Mouse (Mus musculus) intestine, embryonic 14.5 days (tissue): ENCODE measurements around the gene Itsn1. TPM values are rescaled to one million over a fixed set of nuclear protein-coding genes. Genes with fewer than 3 reads are reported as not detected.

Experiments
- ATAC-seq: fragments of 200-750 bp; cut with Nextera tagmentation; replicated peaks from 2 replicates; pipeline ENCODE4 v1.8.0; 2017; ENCODE audit warnings: low read depth, moderate number of reproducible peaks, moderate TSS enrichment, moderate library complexity; ENCODE audit not compliant: low FRiP score, low TSS enrichment
- DNase-seq: peaks from one replicate; pipeline ENCODE4 v3.0.0-alpha.2; 2018; ENCODE audit warnings: low spot score
- H3K27ac ChIP-seq: fragments of 300-500 bp; sonication (generic); 2 replicates; pipeline ENCODE4 v1.5.1; 2014; ENCODE audit warnings: low read depth, mild to moderate bottlenecking, control low read depth
- H3K27me3 ChIP-seq: fragments of 300-500 bp; sonication (generic); replicated peaks from 2 replicates; pipeline ENCODE4 v1.6.1; 2014; ENCODE audit warnings: low read length, control low read depth; ENCODE audit not compliant: control insufficient read depth, insufficient read depth
- H3K36me3 ChIP-seq: fragments of 300-500 bp; sonication (generic); 2 replicates; pipeline ENCODE4 v1.6.1; 2014; ENCODE audit warnings: low read length, control low read depth; ENCODE audit not compliant: control insufficient read depth, insufficient read depth
- H3K4me1 ChIP-seq: fragments of 300-500 bp; sonication (generic); replicated peaks from 2 replicates; pipeline ENCODE4 v1.6.1; 2014; ENCODE audit warnings: low read length, control low read depth, mixed read lengths; ENCODE audit not compliant: control insufficient read depth, insufficient read depth
- H3K4me2 ChIP-seq: fragments of 300-500 bp; sonication (generic); 2 replicates; pipeline ENCODE4 v1.6.1; 2014; ENCODE audit warnings: low read length
- H3K4me3 ChIP-seq: fragments of 300-500 bp; sonication (generic); 2 replicates; pipeline ENCODE4 v1.5.1; 2014; ENCODE audit warnings: low read depth, low read length, control low read depth, mixed read lengths
- H3K9ac ChIP-seq: fragments of 300-500 bp; sonication (generic); 2 replicates; pipeline ENCODE4 v1.6.1; 2014; ENCODE audit warnings: mild to moderate bottlenecking, low read length
- H3K9me3 ChIP-seq: fragments of 300-500 bp; sonication (generic); 2 replicates; pipeline ENCODE4 v1.6.1; 2016; ENCODE audit warnings: low read length, control low read depth; ENCODE audit not compliant: control insufficient read depth
- WGBS: fragments of 180-500 bp; shearing (Covaris S2); extraction: QIAGEN DNeasy Blood & Tissue Kit; methylation state at CpG from one replicate; pipeline ENCODE4 v1.1.7; 2014; 5-methylcytosine and 5-hydroxymethylcytosine counted together
- polyA plus RNA-seq: library from polyadenylated mRNA; unstranded; fragments of >200 nt; fragmentation: Nextera tagmentation; extraction: Ambion mirVana; gene quantifications from 2 replicates; pipeline ENCODE4 v1.2.1, GENCODE M21; 2014

Gene Itsn1
- polyA plus RNA-seq: 22.5 and 22.7 TPM in 2 replicates

GRCm38 (mm10) chr16:91729066-91729482, at the start of gene Itsn1:
TSS of gene Itsn1 (plus strand) at chr16:91729281.
- Histone ChIP-seq H3K36me3 (no peaks in the 10 kb centered on the region), H3K27ac (peak within 1 kb of the TSS; percentile 87), H3K9ac (peak within 1 kb of the TSS; percentile 81), H3K4me1 (peaks cover 20% of the 10 kb centered on the region), H3K27me3 (no peaks in the 10 kb centered on the region), H3K4me2 (peak within 1 kb of the TSS; percentile 69), H3K9me3 (no peaks in the 10 kb centered on the region), H3K4me3 (peak within 1 kb of the TSS; percentile 84)
- ATAC-seq (peak; percentile 92), DNase-seq (peak; percentile 98)
- WGBS: under 1% methylated on average over 32 of the region's 33 CpGs

- 79% methylated on average over 5 of the region's 5 CpGs for WGBS
- Histone ChIP-seq H3K9me3 (no peaks in the 10 kb centered on the region), H3K27ac (no peak overlapping the region), H3K4me2 (no peak overlapping the region), H3K36me3 (peaks cover 91% of the 10 kb centered on the region), H3K4me1 (no peaks in the 10 kb centered on the region), H3K4me3 (no peak overlapping the region), H3K9ac (no peak overlapping the region), H3K27me3 (no peaks in the 10 kb centered on the region)
- DNase-seq (peak; percentile 41), ATAC-seq (no peak)
Observed at GRCm38 (mm10) chr16:91680656-91681055, 48.4 kb upstream of the Itsn1 start.

- H3K4me3 ChIP-seq: no peak overlapping the region
- no peak overlapping the region for H3K27ac ChIP-seq
- peaks cover 45% of the 10 kb centered on the region for H3K36me3 ChIP-seq
- no peaks in the 10 kb centered on the region for H3K27me3 ChIP-seq
- 84% methylated on average over 5 of the region's 5 CpGs for WGBS
- ATAC-seq (no peak), DNase-seq (no peak)
- H3K4me1 ChIP-seq: peaks cover 10% of the 10 kb centered on the region; the same call in 1 of the 2 replicates
- H3K4me2 ChIP-seq: no peak overlapping the region
- H3K9ac ChIP-seq: no peak overlapping the region
- H3K9me3 ChIP-seq: no peaks in the 10 kb centered on the region
Observed at GRCm38 (mm10) chr16:91685526-91685925, 43.6 kb upstream of the Itsn1 start.

- DNase-seq (peak; percentile 29), ATAC-seq (no peak)
- no peaks in the 10 kb centered on the region for H3K9me3 ChIP-seq
Observed at GRCm38 (mm10) chr16:91686369-91686768, 42.7 kb upstream of the Itsn1 start.

GRCm38 (mm10) chr16:91688023-91688618, 41.0 kb upstream of the Itsn1 start:
- Histone ChIP-seq H3K27ac (no peak overlapping the region; the same call in 1 of the 2 replicates), H3K9ac (peak overlapping the region; percentile 90), H3K9me3 (no peaks in the 10 kb centered on the region), H3K36me3 (peaks cover 27% of the 10 kb centered on the region), H3K4me1 (peaks cover 10% of the 10 kb centered on the region; the same call in 1 of the 2 replicates), H3K4me2 (peak overlapping the region; percentile 68), H3K4me3 (peak overlapping the region; percentile 77), H3K27me3 (no peaks in the 10 kb centered on the region)
- DNase-seq: peak; percentile 66
- ATAC-seq: peak; percentile 57
- 2% methylated on average over 41 of the region's 51 CpGs for WGBS

More at GRCm38 (mm10) chr16:91686369-91686768, 42.7 kb upstream of the Itsn1 start:
- WGBS: 76% methylated on average over 5 of the region's 5 CpGs
- no peak overlapping the region for H3K9ac ChIP-seq
- H3K4me3 ChIP-seq: no peak overlapping the region
- H3K4me1 ChIP-seq: peaks cover 10% of the 10 kb centered on the region; the same call in 1 of the 2 replicates
- peaks cover 40% of the 10 kb centered on the region for H3K36me3 ChIP-seq
- no peaks in the 10 kb centered on the region for H3K27me3 ChIP-seq
- H3K4me2 ChIP-seq: no peak overlapping the region
- no peak overlapping the region for H3K27ac ChIP-seq

GRCm38 (mm10) chr16:91688619-91689334, 40.3 kb upstream of the Itsn1 start, which contains the start of gene Donson:
TSS of gene Donson (minus strand) at chr16:91688770.
- H3K27ac ChIP-seq: peak within 1 kb of the TSS; percentile 75
- under 1% methylated on average over 65 of the region's 71 CpGs for WGBS
- peaks cover 23% of the 10 kb centered on the region for H3K36me3 ChIP-seq
- peak within 1 kb of the TSS; percentile 90 for H3K9ac ChIP-seq
- H3K4me2 ChIP-seq: peak within 1 kb of the TSS; percentile 68
- peaks cover 10% of the 10 kb centered on the region; the same call in 1 of the 2 replicates for H3K4me1 ChIP-seq
- no peaks in the 10 kb centered on the region for H3K9me3 ChIP-seq
- H3K4me3 ChIP-seq: peak within 1 kb of the TSS; percentile 77
- DNase-seq (peak; percentile 93), ATAC-seq (peak; percentile 98)
- H3K27me3 ChIP-seq: no peaks in the 10 kb centered on the region

GRCm38 (mm10) chr16:91689791-91690190, 39.3 kb upstream of the Itsn1 start:
- no peak overlapping the region for H3K27ac ChIP-seq
- H3K4me3 ChIP-seq: no peak overlapping the region
- DNase-seq: no peak
- no peak for ATAC-seq
- 51% methylated on average over 7 of the region's 7 CpGs for WGBS
- peaks cover 17% of the 10 kb centered on the region for H3K36me3 ChIP-seq
- peak overlapping the region; percentile 68 for H3K4me2 ChIP-seq
- no peaks in the 10 kb centered on the region for H3K27me3 ChIP-seq
- no peak overlapping the region for H3K9ac ChIP-seq
- H3K9me3 ChIP-seq: no peaks in the 10 kb centered on the region
- peaks cover 10% of the 10 kb centered on the region; the same call in 1 of the 2 replicates for H3K4me1 ChIP-seq

GRCm38 (mm10) chr16:91694455-91695084, 34.5 kb upstream of the Itsn1 start:
- Histone ChIP-seq H3K36me3 (peaks cover 36% of the 10 kb centered on the region), H3K4me1 (no peaks in the 10 kb centered on the region), H3K9me3 (no peaks in the 10 kb centered on the region), H3K9ac (no peak overlapping the region), H3K4me3 (no peak overlapping the region), H3K27ac (no peak overlapping the region), H3K27me3 (no peaks in the 10 kb centered on the region), H3K4me2 (no peak overlapping the region)
- peak; percentile 94 for ATAC-seq
- WGBS: 30% methylated on average over 14 of the region's 14 CpGs
- DNase-seq: peak; percentile 93
